Mouse (Mus musculus) neutrophil, adult 5-6 weeks (primary cell): ENCODE measurements at regions not wholly inside any gene's neighbourhood (a gene's known extent, or its start where the extent isn't known, plus 50 kb on each side); places are given as distances from the start of the nearest gene placed in this dataset.

Source experiments
- ATAC-seq: fragments of 151-379, 151-347 bp; 2 replicates; pipeline ENCODE4 v1.8.0; 2017; ENCODE audit warnings: mild to moderate bottlenecking, moderate TSS enrichment; ENCODE audit not compliant: insufficient number of reproducible peaks, poor library complexity, low FRiP score, severe bottlenecking; ENCODE audit errors: extremely low read depth

DNA sequence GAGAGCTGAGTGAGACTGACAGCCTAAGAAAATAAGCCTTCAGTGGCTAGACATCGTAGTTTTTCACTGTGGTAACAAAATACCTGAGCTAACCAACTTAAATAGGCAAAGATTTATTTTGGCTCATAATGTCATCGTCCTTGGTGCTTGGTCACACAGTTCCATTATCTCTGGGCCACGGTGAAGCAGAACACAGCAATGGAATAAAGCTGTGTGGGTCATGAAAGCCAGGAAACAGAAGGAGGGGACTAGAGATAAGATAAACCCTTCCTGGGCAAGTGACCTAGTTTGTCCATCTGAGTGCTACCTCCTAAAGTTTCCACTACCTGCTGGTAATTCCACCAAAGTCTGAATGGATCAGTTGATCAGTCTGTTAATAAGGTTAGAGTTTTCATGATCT is 134.8 kb upstream of the Gm5129 start:
- no peak for ATAC-seq

DNA sequence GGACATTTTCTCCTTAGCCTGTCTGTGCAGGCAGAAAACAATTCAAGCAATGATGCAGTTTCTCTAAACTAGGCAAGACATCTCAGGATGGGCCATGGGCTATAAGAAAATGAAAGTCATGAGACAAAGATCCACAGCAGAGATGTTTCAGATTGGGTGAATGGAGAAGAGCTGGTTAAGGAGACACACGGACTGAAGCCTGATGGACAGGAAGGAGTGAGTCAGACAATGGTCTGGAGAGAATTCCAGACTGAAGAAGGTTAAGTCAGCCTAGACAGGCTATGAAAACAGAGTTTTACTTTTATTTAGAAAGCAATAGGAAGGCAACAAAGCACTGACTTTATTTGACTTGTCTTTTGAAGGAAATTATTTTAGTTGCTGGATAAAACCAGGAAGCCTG is 137.5 kb upstream of the Il6 start:
- ATAC-seq: no peak

DNA sequence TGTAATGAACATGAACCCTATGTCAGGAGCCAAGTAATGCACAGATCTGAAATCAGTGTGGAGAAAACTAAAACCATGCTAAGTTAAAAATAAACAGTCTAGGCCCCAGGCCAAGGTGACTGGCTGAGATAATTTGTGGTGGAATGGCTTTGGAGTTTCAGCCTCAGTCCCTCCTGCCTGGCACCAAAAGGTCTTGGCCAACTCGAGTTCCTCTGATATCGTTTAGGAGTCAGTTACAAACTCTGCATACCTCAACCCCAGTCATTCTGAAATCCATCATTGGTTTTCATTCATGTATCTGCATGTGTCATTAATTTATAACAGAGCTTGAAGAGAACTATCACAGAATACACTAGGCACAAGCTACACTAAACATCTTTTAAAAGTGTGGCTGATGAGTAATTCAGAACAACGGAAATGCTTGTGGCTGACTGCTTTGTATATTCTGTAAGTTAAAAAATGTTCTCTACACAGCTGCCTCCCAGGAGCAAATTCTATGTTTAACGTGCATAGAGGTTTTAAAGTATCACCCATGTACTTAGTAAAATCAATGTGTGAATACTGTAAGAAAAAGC is 125.6 kb upstream of the Il6 start:
- ATAC-seq: no peak

DNA sequence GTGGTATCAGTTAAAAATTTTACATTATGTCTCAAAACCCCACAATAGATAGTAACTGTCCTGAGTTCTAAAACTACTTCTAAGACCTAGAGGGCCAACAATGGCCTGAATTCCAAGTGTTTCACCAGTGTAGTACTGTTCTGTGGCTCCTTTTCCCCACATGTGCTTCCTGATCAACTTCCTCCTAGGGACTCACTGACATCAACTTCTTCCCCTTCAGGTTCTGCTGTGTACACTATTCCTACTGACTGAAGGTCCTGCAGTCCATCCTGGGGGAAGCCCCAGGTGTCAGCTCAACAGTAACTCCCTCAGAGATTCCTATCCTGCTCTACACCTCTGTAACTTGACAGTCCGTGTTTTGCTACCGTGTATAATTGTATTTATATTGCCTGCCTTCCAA is 120.6 kb upstream of the Il6 start:
- no peak for ATAC-seq

DNA sequence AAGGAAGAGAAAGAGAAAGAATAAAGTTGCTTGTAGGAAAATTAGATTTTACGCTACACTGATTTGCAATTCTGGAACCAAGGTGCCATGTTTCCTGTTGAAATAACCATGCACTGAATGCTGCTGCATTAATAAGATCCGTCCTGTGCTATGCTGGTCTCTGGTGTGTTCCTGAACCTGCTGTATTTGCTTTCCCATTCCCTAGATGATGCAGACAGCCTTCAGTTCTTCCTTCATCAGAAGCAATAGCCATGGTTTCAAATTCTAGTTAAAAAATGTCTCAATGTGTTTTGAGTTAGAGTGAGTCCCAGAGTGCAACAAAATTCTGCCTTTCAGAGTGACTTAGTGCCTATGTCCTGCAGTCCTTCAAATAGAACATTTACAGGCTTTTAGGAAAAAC is 120.1 kb upstream of the Il6 start:
- no peak for ATAC-seq

DNA sequence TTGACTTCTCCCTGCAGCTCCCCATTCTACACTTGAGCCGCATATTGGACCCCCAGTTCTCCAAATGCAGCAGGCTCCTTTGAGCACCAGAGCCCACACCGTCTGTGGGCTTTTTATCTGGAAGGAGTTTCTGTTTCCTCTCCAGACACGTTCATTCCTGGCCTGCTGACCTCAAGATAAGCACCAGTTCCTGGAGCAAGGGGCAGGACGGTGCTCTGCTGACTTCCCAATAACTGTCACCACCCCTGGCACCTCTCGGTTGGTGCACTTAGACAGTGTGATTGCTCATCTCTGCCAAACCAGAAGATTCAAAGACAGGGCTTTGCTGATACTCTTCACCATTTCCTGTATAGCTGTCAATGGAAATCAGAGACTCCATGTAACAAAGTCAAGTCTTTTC is 119.1 kb upstream of the Il6 start:
- ATAC-seq: no peak

DNA sequence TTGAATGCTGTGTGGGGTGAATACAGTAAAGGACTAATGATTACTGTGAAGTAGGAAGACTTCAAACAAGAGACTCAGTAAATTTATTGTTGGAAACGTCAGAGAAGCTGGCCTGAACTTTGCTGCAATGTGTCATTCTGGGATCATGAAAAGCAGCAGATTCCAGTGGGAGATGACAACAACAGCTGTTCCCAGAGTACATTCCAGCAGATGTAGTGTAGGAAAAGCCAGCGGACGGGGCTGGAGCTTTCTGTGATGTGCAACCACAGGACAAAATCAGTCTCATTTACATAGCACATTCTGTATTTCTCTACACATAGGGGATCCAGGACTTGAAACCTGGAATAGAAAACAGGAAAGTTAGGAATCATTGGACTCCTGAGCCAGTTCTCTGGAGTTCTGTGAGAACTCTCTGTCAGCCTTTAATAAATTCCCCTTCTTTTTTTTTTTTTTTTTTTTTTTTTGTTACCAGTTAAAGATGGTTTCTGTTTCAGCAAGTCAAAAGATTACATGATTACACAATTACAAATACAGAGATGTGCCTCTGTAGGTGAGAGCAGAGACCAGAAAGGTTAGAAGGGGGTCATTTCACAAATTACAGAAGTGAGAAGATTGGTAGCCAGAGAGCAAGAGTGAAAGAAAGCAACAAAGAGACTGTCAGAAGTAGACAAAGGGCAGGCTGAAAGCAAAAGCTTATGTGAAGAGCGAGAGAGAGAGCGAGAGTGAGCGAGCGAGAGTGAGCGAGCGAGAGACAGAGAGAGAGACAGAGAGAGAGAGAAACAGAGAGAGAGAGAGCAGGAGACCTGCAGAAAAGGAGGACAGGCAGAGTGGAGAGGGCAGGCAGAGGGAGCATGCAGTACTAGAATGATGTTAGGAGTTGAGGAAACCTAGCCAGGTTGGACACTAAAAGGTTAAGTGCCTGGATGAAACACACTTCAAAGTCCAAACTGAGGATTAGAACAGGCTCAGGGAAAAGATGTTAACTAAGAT is 118.0 kb upstream of the Il6 start:
- no peak for ATAC-seq

DNA sequence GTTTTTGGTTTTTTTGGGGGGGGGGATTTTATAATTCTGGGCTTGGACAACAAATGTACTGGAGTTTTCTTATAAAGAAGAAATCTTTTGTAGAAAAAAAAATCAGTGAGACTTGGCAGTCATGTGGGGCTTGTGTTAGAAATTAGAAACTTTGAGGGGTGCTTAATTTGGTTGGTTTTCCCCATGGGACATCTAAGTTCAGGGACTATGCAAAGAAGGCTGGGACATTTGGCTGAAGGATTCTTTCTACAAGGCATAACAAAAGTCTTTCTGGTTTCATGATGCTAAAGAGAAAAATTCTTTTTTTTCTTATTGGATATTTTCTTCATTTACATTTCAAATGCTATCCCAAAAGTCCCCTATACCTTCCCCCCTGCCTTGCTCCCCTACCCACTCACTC is 115.3 kb upstream of the Il6 start:
- no peak for ATAC-seq

DNA sequence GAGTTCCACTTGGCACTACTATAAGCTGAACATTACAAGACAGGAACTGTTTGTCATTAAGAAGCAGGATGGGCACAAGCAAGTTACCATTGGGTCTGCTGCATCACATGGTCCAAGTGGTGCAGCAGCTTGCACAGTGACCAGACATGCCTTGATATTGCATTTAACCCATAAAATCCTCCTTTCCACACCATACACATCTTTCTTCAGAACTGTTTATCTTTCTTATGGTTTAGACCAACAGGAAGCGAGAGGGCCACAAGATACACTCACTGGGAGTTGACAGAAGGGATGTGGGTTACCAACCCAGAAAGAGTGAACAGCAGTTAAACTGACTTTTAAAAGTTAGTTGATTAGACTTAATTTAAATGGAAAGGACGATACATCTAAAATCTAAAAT is 111.2 kb upstream of the Il6 start:
- no peak for ATAC-seq

DNA sequence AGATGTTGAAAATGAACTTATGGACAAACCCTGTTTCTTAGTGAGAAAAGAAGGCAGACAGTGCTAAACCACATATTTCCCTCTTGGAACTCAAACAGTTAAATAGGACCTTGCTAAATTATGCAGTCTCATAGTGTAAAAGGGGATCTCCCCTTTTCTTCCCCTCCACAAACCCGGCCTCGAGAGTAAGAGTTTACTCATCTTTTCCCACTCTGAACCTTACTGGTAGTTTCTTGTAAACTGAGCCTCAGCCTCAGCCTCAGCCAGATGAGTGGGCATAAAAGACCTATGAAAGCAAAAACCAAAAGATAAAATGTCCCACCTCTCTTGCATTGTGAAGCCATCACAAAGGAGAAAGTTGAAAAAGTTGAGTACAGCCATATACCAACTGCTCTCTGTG is 92.6 kb upstream of the Il6 start:
- no peak for ATAC-seq

DNA sequence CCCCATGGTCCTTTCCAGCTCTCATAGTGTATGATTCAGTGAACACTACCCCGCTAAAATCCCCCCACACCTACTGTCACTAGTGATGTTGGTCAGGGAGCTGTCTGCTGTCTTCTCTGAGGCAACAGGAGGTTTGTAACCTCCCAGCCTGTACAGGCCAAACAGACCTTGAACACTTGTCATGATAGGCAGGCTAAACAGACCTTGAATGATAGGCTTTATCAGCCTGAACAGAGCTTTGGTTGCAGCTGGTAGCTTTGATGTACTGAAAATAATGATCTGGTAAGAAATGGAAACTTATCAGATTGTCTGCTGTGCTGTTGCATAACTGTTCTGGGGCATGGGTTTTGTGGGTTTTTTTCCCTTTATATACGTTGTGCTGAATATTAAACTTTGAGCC is 87.4 kb upstream of the Il6 start:
- no peak for ATAC-seq

DNA sequence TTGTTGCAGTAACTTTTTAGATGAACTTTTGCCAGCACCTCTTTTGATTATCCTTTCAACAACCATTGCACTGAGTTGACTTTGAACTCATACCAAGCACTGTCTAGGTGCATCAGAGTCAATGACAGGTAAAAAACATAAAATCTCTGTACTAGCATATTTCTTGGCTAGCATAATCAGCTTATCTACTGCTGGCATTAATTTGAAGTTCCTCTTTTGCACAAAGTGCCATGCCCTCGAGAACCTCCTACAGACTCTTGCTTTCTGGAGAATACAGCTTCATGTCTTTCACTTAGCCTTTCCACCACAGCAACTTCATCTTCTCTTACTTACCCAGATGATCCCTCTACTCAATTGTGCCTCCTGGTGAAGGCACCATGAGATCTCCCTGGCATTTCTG is 85.3 kb upstream of the Il6 start:
- no peak for ATAC-seq

DNA sequence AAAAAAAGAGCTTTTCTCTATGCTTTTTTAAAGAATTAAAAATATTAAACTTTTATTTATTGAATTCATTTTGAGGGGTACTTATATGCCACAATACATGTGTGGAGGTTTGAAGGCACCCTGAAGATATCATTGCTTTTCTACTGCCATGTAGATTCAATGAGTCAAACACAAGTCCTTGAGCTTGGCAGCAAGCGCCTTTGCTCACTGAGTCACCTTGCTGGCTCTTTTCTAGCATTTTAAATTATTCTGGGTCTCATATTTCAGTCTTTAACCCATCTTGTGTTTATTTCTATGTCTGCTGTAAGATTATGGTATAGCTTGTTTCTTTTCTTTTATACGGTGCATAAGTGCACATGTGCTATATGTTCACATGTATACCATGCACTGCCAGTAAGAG is 83.5 kb upstream of the Il6 start:
- ATAC-seq: no peak

DNA sequence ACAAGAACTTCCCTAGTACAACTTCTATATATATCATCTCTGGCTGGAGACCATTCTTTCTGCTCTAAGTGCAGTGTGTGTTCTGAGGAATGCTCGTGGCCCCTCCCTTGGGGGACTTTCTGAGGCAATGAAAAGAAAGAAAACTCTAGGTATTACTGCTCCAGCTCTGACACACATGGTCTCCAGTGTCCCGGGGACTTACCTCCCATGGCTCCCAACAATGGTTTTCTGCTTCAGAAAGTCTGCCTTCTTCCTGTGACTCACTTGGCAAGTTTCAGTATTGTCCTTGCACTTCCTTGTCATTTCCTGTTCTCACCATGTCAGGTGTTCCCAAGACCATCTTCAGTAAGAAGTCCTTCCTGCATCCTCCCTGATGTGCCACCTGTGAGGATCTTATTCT is 65.7 kb upstream of the Il6 start:
- ATAC-seq: no peak

DNA sequence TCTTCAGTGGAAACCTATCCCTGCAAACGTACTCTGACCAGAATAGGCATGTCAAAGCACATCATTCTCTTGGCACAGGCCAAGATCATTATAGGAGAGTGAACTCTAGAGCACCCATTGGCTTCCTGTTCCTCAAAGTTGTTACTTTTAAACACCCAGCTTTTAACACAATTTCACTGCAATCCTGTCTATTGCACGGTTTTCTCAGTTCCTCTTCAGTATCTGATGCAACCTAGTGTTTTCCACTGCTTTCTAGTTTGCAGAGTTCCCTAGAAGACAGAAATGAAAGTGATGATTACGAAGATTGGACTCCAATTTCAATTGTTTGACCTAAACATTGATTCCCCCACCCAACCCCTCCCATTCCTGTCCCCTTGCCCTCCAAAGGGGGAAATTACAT is 64.8 kb upstream of the Il6 start:
- 0 out of 2 replicates have a peak, but pooled peaks have one; percentile 9 for ATAC-seq

DNA sequence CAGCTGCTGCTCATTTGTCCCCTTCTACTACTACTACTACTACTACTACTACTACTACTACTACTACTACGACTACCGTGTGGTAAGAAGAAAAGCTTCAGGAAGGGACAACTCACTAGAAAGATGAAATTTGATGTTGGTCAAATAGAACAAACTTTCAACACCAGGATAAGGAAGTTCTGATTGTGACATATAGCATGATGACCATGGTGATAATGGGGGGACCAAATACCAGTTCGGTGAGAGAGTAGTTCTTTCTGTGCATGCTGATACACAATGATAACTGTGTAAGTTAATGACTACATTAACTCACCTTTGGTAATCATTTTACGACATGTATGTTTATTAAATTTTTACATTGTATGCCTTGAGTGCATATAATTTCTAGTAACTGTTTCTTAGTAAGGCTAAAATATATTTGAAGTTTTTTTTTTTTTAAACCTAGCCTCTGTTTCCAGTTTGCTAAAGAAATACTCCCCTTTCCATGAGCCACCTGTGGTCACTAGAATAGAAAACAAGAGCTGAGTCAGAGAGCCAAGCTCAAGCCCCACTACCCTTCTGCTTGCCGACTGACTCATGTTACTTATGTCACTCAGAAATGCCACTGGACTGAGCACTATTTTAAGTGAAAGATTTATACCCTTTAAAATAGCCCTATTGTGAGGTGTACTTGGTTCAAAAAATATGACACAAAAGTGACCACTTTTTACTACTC is 62.3 kb upstream of the Il6 start:
- no peak for ATAC-seq

DNA sequence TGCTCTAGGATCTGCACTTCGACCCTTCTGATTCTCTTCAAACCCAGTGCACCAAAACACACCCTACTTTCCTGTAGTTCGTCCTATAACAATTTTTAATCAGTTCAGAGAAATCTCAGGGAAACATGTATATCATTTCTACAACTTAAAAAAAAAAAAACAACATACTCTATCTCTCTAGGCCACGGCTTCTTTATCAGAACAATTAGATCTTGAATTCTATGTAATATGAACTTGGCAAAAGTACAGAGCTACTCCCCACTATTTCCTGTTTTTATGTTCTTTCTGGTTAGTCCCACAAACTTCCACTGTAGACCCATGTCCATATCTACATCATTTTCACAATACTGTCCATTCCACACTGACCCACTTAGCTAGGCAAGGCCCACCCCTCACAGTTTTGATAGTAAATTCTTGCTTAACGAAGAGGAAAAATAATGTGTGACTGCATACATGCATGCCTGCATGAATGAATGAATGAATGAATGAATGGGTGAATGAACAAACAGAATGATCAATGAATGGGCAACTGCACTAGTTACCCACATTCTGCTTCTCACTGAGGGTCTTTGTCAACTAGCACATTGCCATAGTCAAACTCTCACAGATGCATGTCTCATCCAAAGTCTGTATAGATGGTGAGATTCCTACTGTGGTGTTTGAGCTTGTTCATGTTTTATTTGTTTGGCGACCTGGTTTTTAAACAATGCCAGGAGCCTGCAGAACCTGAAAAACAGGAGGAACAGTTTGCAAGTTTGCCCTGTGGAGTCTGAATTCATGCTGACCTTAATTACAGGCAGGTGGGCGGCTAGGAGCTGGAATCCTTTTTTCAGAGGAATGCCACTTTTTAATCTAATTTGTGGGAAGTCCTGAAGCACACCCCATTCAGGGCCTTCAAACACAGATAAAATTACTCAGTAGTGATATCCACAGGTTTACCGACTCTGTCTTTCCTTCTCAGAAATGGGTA is 61.2 kb upstream of the Il6 start:
- ATAC-seq: no peak
